Mouse (Mus musculus): ENCODE data around the gene Wapl. TPM values are rescaled to one million over a fixed set of nuclear protein-coding genes. Genes with fewer than 3 reads are reported as not detected.

The Wapl gene
- polyA plus RNA-seq, 1 experiment, result 4.5 TPM

- no peak overlapping the region for H3K4me3 ChIP-seq (ENCODE audit: extremely low read depth, insufficient read depth, insufficient read length)
- DNase-seq (ENCODE audit: low read depth in 1 of 2, low spot score in 2 of 2), result no peak
- H3K4me1 ChIP-seq (ENCODE audit: control insufficient read depth, insufficient read depth, insufficient read length), result peaks cover 16% of the 10 kb centered on the region
- no peak overlapping the region for H3K27ac ChIP-seq (ENCODE audit: insufficient read depth, low read length)
- WGBS, result 81% methylated on average over 10 of the region's 10 CpGs
- no peaks in the 10 kb centered on the region for H3K36me3 ChIP-seq (ENCODE audit: control insufficient read depth, insufficient read depth, low read length)
- TF ChIP-seq POLR2A (IDR thresholded peaks at IDR 0.05; ENCODE audit: low read depth, low read length), result no peak
- TF ChIP-seq CTCF (IDR thresholded peaks at IDR 0.05; ENCODE audit: extremely low read depth, insufficient read depth, insufficient read length, insufficient replicate concordance), result no peak
- no peaks in the 10 kb centered on the region for H3K27me3 ChIP-seq (ENCODE audit: control insufficient read depth, insufficient read depth, low read length)
These were observed 90.2 kb downstream of the Wapl start for GRCm38 (mm10) chr14:34763771-34764539.

- 88% methylated on average over 9 of the region's 9 CpGs for WGBS
- DNase-seq (ENCODE audit: low read depth in 1 of 2, low spot score in 2 of 2), result no peak
- Histone ChIP-seq H3K36me3 (ENCODE audit: control insufficient read depth, insufficient read depth, low read length) (no peaks in the 10 kb centered on the region), H3K4me3 (ENCODE audit: extremely low read depth, insufficient read depth, insufficient read length) (no peak overlapping the region), H3K27me3 (ENCODE audit: control insufficient read depth, insufficient read depth, low read length) (peaks cover 4% of the 10 kb centered on the region; the same call in 1 of the 2 replicates), H3K27ac (ENCODE audit: insufficient read depth, low read length) (no peak overlapping the region), H3K4me1 (ENCODE audit: control insufficient read depth, insufficient read depth, insufficient read length) (peaks cover 23% of the 10 kb centered on the region)
- no peak for TF ChIP-seq POLR2A (IDR thresholded peaks at IDR 0.05; ENCODE audit: low read depth, low read length)
- no peak for TF ChIP-seq CTCF (IDR thresholded peaks at IDR 0.05; ENCODE audit: extremely low read depth, insufficient read depth, insufficient read length, insufficient replicate concordance)
These were observed 91.2 kb downstream of the Wapl start for GRCm38 (mm10) chr14:34764908-34765307.

DNA sequence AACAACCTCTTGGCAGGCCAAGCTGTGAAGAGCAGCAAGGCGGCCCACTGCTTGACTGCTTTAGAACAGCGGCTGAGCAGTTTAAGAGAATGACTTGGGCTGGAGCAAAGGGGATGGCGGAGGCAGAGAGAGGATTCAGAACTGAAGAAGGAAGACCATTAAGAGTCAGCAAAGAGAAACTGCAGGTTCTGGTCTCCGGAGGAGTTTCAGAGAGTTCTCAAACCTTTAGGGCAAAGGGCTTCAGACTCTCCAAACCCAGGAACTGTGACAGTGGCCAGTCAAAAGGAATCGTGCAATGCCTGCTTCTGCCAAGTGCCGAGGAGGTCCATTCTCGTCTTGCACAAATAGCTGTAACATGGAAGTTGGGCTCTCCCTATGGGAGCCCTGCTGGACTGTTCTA, 91.7 kb downstream of the Wapl start:
- H3K27ac ChIP-seq (ENCODE audit: insufficient read depth, low read length), result no peak overlapping the region
- DNase-seq (ENCODE audit: low read depth in 1 of 2, low spot score in 2 of 2), result no peak
- 91% methylated on average over 7 of the region's 7 CpGs for WGBS
- H3K4me3 ChIP-seq (ENCODE audit: extremely low read depth, insufficient read depth, insufficient read length), result no peak overlapping the region
- H3K4me1 ChIP-seq (ENCODE audit: control insufficient read depth, insufficient read depth, insufficient read length), result peaks cover 23% of the 10 kb centered on the region
- peaks cover 4% of the 10 kb centered on the region; the same call in 1 of the 2 replicates for H3K27me3 ChIP-seq (ENCODE audit: control insufficient read depth, insufficient read depth, low read length)
- H3K36me3 ChIP-seq (ENCODE audit: control insufficient read depth, insufficient read depth, low read length), result no peaks in the 10 kb centered on the region
- no peak for TF ChIP-seq CTCF (IDR thresholded peaks at IDR 0.05; ENCODE audit: extremely low read depth, insufficient read depth, insufficient read length, insufficient replicate concordance)
- TF ChIP-seq POLR2A (IDR thresholded peaks at IDR 0.05; ENCODE audit: low read depth, low read length), result no peak

GRCm38 (mm10) chr14:34766181-34766580, 92.5 kb downstream of the Wapl start:
- Histone ChIP-seq H3K4me1 (ENCODE audit: control insufficient read depth, insufficient read depth, insufficient read length) (peaks cover 18% of the 10 kb centered on the region), H3K36me3 (ENCODE audit: control insufficient read depth, insufficient read depth, low read length) (no peaks in the 10 kb centered on the region), H3K27me3 (ENCODE audit: control insufficient read depth, insufficient read depth, low read length) (peaks cover 4% of the 10 kb centered on the region; the same call in 1 of the 2 replicates), H3K4me3 (ENCODE audit: extremely low read depth, insufficient read depth, insufficient read length) (no peak overlapping the region), H3K27ac (ENCODE audit: insufficient read depth, low read length) (no peak overlapping the region)
- WGBS, result 85% methylated on average over 5 of the region's 5 CpGs
- DNase-seq (ENCODE audit: low read depth in 1 of 2, low spot score in 2 of 2), result no peak
- no peak for TF ChIP-seq CTCF (IDR thresholded peaks at IDR 0.05; ENCODE audit: extremely low read depth, insufficient read depth, insufficient read length, insufficient replicate concordance)
- no peak for TF ChIP-seq POLR2A (IDR thresholded peaks at IDR 0.05; ENCODE audit: low read depth, low read length)

GRCm38 (mm10) chr14:34768373-34768772, 94.6 kb downstream of the Wapl start:
- Histone ChIP-seq H3K36me3 (ENCODE audit: control insufficient read depth, insufficient read depth, low read length) (no peaks in the 10 kb centered on the region), H3K4me3 (ENCODE audit: extremely low read depth, insufficient read depth, insufficient read length) (peak overlapping the region; percentile 16), H3K4me1 (ENCODE audit: control insufficient read depth, insufficient read depth, insufficient read length) (peaks cover 9% of the 10 kb centered on the region; the same call in 1 of the 2 replicates), H3K27me3 (ENCODE audit: control insufficient read depth, insufficient read depth, low read length) (peaks cover 4% of the 10 kb centered on the region; the same call in 1 of the 2 replicates), H3K27ac (ENCODE audit: insufficient read depth, low read length) (no peak overlapping the region)
- WGBS, result 2% methylated on average over 10 of the region's 10 CpGs
- peak; percentile 39 to 62 for DNase-seq (ENCODE audit: low read depth in 1 of 2, low spot score in 2 of 2)
- no peak for TF ChIP-seq CTCF (IDR thresholded peaks at IDR 0.05; ENCODE audit: extremely low read depth, insufficient read depth, insufficient read length, insufficient replicate concordance)

- peaks cover 4% of the 10 kb centered on the region; the same call in 1 of the 2 replicates for H3K27me3 ChIP-seq (ENCODE audit: control insufficient read depth, insufficient read depth, low read length)
- no peaks in the 10 kb centered on the region for H3K36me3 ChIP-seq (ENCODE audit: control insufficient read depth, insufficient read depth, low read length)
- WGBS, result under 1% methylated on average over 36 of the region's 36 CpGs
- DNase-seq (ENCODE audit: low read depth in 1 of 2, low spot score in 2 of 2), result peak in 1 of 2 experiments; percentile 55
- H3K4me1 ChIP-seq (ENCODE audit: control insufficient read depth, insufficient read depth, insufficient read length), result peaks cover 9% of the 10 kb centered on the region; the same call in 1 of the 2 replicates
- peak; percentile 89 for TF ChIP-seq CTCF (IDR thresholded peaks at IDR 0.05; ENCODE audit: extremely low read depth, insufficient read depth, insufficient read length, insufficient replicate concordance)
- TF ChIP-seq POLR2A (IDR thresholded peaks at IDR 0.05; ENCODE audit: low read depth, low read length), result no peak
- H3K27ac ChIP-seq (ENCODE audit: insufficient read depth, low read length), result peak overlapping the region; percentile 48
- peak overlapping the region; percentile 56 for H3K4me3 ChIP-seq (ENCODE audit: extremely low read depth, insufficient read depth, insufficient read length)
These were observed 95.4 kb downstream of the Wapl start for GRCm38 (mm10) chr14:34769021-34769566.

All from spleen, adult 2 months (tissue).